Mouse (Mus musculus) yolk sac, embryonic 10.5 days (tissue): ENCODE data around the gene Gemin5.

ENCODE experiments used
- DNase-seq: peaks from one replicate; pipeline ENCODE4 v3.0.0-alpha.2; 2017; ENCODE audit warnings: low spot score

The Gemin5 gene

DNA sequence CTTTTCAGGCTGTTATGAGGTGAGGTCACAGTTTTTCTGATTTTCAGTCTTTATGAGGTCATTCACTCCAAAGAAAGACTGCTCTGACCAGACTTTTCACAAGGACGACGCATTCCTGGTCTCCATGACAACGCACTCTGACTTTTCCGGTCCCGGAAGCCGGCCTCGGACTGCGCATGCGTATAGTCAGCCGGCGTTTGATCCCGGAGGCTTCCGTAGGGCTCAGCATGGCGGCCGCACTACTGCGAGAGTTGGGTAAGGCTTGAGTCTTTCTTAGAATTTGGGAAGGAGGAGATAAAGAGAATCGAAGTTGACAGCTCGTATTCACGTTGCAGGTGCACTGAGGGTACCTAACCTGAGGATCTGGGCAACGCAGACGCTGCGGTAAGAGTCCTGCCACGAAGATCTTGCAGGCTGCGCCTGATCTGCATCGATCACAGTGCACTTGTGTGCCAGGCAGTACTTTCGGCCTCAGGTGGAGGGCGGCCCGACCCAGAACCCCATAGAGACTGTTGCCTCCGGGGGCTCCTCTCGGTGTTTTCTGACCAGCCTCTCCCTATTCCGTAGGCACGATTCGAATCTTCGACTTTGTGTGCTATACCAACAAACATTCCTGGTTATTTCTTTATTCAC, 3.2 kb upstream of the Gemin5 start, which contains the start of gene Mrpl22:
Mrpl22 (plus strand) TSS at position 203 of the 633 bp plus-strand sequence.
- DNase-seq, result peak; percentile 94

DNA sequence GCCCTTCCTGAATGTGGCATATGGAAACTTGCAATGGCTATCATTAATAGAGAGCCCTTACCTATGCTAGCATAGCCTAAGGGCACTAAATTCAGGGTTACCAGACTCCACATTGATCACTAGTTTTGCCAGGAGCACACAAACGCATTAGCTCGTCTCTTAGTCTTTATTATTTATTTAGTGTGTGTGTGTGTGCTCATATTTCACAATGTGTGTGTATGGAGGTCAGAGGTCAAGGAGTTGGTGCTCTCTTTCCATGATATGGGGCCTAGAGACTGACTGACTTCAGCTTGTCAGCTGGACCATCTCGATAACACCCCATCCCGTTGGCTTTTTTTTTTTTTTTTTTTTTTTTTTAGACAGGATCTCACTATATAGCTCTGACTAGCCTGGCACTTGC, 1.3 kb upstream of the Gemin5 start:
- DNase-seq, result no peak

DNA sequence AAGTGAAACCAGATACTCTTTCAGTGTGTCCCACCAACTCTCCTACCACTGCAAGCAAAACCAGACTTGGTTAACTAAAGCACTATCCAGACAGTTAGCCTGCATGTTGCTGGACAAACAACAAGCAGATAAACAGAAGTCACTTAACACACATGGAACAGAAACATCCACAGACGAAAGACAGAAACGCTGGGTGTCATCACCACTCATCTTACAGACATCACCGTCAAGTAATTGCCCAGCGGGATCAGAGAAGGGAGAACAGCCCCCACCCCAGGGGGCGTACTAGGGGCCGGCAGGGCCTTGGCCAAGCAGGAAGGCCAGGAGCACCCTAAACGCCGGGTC, 545 bp downstream of the Gemin5 start:
- DNase-seq, result no peak

DNA sequence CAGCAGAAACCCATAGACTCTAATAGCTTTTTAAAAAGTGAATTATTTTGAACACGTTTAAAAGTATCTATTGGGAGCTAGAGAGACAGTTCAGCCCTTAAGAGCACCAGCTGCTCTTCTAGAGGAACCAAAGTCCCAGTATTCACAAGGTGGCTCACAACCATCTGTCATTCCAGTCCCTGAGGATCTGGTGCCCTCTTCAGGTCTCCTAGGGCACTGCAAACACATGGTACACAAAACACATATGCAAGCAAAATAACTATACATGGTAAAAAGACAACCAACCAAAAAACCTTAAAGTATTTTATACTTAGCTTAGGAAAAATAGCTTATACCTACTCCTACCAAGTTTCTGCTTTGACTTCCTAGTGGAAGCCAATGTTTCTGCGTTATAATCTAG, 3.3 kb downstream of the Gemin5 start:
- no peak for DNase-seq

- no peak for DNase-seq
Observed at GRCm38 (mm10) chr11:58156871-58157270, 11.5 kb downstream of the Gemin5 start.

GRCm38 (mm10) chr11:58155458-58155857, 12.9 kb downstream of the Gemin5 start:
- no peak for DNase-seq

DNA sequence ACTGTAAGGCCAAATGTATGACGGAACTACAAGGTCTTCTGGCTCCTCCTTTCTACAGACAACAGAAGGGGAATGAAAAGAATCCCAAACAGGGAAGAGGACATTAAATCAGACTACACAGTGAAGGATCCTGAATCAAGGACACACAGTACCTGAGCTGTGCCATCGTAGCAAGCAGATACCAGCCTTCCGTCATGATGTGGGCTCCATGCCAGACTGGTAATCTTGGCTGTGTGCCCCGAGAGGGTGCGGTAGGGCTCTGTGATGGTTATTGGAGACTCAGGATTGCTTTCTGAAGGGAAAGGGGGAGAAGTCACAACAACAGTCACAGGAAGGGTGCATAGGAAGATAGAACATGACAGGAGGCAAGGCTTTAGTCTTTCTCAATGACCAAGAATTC, 22.1 kb downstream of the Gemin5 start:
- no peak for DNase-seq

DNA sequence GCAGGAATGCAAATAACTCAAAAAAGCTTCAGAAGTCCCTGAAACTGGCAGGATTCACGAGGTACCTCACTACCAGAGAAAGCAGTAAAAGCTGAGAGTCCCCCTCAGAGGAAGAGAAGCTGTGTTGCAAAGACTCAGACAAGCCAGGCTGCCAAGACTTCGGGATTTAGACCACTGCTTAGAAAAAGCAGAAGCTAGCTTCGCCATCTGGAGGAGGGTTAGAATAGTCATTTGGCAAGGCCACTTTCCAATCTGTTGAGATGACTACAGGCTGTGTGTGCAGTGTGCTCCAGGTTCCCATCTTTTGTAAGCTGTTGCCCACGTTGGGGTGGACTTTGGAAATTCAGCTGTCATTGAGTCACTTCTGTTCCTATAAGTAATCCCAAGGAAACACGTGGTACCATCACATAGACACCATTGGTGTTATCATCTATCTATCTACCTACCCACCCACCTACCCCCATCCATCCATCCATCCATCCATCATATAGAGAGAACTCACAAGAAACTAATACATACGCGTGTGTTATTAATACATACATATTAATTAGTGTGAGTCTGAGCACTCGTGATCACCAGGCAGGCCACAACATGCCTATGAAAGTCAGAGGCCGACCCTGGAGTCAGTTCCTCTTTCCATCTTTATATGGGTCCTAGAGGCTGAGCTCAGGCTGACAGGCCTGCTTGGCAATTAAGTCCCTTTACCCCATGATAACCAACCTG, 24.5 kb downstream of the Gemin5 start:
- DNase-seq, result no peak

DNA sequence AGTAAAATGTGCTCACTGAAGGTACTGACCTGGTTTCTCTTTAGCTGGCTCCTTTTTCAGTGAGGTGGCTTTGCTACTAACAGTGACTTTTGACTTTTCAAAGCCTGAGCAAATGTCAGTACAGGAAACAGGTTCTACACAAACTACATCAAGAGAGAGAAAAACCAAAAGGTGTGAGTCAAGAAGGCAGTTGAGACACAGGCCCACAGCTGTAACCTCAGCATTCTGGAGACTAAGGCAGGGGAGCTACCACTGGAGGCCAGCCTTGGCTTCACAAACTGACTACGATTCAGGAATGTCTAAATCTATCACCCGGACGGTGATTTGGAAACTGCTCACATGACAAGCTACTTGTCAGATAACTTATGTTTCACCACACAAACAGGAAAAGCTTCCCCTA, 28.9 kb downstream of the Gemin5 start:
- no peak for DNase-seq

GRCm38 (mm10) chr11:58138821-58139220, 29.5 kb downstream of the Gemin5 start:
- DNase-seq, result no peak

DNA sequence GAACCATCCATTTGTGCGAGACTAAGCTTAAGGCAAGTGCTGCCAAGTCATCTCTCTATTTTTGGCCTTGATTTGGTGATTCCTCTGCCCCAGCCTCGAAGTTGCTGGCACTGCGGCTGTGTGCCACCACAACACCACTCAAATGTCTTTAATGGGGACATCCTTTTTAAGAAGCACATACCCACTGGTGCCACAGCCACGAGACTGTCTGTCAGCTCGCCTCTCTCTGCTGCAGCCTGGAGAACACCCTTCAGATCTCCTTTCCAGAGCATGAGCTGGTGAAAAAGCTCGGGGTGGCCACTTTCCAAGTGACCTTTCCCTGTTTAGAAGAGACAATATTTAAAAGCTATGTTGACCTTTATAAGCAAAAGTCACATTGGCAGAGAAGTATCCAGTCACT, 31.7 kb downstream of the Gemin5 start:
- no peak for DNase-seq

GRCm38 (mm10) chr11:58135296-58135695, 33.0 kb downstream of the Gemin5 start:
- no peak for DNase-seq

DNA sequence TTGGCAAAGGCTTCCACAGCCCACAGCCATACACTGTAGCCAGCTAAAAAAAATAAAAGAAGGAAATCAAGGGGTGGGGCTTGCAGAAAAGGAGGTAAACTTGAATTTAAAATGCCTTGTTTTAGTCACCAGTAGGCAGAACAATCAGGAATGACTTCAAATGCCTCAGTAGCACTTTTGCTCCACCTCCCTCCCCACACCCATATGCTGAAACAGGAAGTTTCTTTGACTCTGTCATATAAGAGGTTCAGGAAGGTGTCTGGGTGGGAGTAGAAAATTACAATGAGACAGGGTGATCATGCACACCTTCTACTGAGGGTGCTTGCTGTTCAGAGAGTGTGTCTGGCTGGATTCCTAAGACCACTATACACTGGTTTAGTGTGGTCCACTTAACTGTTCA, 33.5 kb downstream of the Gemin5 start:
- DNase-seq, result no peak

GRCm38 (mm10) chr11:58132026-58132425, 36.3 kb downstream of the Gemin5 start:
- DNase-seq, result no peak

GRCm38 (mm10) chr11:58129302-58129843, 39.0 kb downstream of the Gemin5 start:
- no peak for DNase-seq

DNA sequence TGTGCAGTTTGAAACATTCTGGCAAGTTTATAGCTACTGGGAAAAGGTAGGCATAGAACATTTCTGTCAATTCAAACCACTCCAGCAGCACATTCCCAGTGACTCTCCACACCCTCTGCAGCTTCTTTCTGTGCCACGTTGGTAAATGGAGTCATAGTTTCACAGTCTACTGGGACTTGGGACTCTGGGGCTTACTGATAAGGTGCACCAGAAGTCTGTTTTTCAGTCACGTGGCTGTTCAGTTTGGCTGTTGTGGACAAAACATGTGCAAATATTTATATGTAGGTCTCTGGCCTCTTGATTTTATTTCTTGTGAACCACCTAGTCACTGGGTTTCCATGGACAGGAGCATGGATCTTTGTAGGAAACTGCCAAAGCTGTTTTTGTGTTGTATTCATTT, 40.8 kb downstream of the Gemin5 start:
- peak; percentile 11 for DNase-seq

GRCm38 (mm10) chr11:58126397-58127160, 41.8 kb downstream of the Gemin5 start:
- DNase-seq, result no peak

DNA sequence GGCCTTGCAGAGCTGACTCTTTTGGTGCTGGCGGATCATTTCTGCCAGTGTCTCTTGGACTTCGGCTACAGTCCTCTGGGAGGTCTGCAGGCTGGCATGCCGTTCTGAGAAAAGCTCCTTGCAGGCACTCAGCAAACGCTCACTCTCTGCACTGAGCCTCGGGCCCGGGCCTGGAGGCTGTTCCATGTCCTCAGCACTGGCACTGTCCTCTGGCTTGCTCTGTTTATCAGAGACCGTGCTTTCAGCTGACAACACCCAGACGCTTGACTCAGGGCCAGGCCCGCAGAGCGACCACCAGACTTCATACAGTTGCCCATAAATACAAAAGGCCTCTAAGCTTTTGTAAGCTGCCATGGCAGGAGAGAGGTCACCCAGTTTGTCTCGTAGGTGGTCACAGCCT, 43.3 kb downstream of the Gemin5 start:
- no peak for DNase-seq

- no peak for DNase-seq
Observed at GRCm38 (mm10) chr11:58123711-58124110, 44.6 kb downstream of the Gemin5 start.

DNA sequence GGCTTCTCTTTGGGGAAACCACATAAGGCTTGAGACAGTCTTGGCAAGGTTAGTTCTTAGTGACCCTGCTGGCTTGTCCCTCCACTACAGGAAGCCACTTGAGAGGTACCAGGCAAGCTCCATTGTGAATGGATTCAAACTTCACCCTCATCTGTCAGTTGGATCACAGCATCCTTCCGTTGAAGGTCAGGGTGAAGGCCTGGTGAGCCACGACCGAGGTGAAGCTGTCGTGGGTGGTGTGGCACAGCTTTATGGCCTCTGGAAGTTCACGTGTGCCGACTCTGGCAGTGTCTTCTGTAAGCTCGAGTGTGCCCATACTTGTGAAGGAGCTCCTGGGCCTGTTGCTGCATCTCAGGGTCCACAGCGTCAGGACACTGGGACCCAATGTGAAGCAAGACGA, 47.0 kb downstream of the Gemin5 start:
- DNase-seq, result no peak

DNA sequence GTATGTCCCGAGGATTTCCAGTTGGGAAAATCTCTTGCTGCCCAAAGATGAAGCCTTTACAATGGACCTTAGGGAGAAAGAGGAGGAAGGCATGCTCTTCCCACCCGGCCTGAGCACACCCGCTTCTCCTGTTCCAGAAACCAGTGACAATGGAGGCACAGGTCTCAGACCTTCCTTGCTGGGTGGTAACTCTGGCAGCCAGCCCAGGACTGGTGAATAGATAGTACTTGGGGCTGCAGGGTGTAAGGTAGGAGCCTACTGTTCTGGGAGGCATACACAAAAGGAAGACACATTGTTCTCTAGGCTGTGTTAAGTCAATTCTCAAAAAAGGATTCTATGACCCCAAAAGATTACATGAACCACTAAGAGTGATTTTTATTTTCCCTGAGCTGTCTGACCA, 47.7 kb downstream of the Gemin5 start:
- no peak for DNase-seq

GRCm38 (mm10) chr11:58117044-58117652, 51.2 kb downstream of the Gemin5 start:
- DNase-seq, result no peak

DNA sequence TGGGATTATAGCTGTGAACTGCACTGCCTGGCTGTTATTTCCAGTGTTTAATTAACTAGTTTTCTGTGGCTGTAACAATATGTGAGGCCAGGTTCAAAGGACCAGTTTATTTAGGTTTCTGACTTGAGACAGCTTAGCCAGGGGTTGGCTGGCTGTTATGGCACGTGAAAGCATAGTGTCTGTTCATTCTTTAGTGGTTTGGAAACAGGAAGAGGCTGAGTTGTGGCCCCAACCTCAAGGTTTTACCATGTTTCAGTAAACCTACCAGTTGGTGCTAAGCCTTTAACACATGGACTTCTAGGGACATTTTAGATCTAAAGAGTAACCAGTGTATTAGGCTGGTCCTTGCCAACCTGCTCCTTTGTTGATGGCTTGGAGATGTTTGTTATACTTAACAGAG, 51.8 kb downstream of the Gemin5 start:
- DNase-seq, result no peak
